Mouse (Mus musculus) hindbrain, embryonic 12.5 days (tissue): ENCODE measurements around the gene Cpm. TPM values are rescaled to one million over a fixed set of nuclear protein-coding genes. Genes with fewer than 3 reads are reported as not detected.
"Not testable (repeated sequence)": the region's sequence is repeated elsewhere in the genome, so short reads cannot be mapped to it uniquely, and the experiment has no call there.

ENCODE experiments used
- ATAC-seq: fragments of 200-750 bp; cut with Nextera tagmentation; 2 replicates; pipeline ENCODE4 v1.8.0; 2017; ENCODE audit warnings: moderate TSS enrichment; ENCODE audit not compliant: low FRiP score
- H3K27ac ChIP-seq: fragments of 300-500 bp; sonication (generic); 2 replicates; pipeline ENCODE4 v1.5.1; 2016; ENCODE audit warnings: mild to moderate bottlenecking
- H3K27me3 ChIP-seq: fragments of 300-500 bp; sonication (generic); 2 replicates; pipeline ENCODE4 v1.6.1; 2016; ENCODE audit warnings: mild to moderate bottlenecking
- H3K36me3 ChIP-seq: fragments of 300-500 bp; sonication (generic); 2 replicates; pipeline ENCODE4 v1.6.1; 2016; ENCODE audit warnings: mild to moderate bottlenecking
- H3K4me1 ChIP-seq: fragments of 300-500 bp; sonication (generic); 2 replicates; pipeline ENCODE4 v1.6.1; 2016
- H3K4me2 ChIP-seq: fragments of 300-500 bp; sonication (generic); replicated peaks from 2 replicates; pipeline ENCODE4 v1.6.1; 2016; ENCODE audit warnings: mild to moderate bottlenecking
- H3K4me3 ChIP-seq: fragments of 300-500 bp; sonication (generic); 2 replicates; pipeline ENCODE4 v1.5.1; 2016; ENCODE audit warnings: mild to moderate bottlenecking
- H3K9ac ChIP-seq: fragments of 300-500 bp; sonication (generic); 2 replicates; pipeline ENCODE4 v1.6.1; 2016; ENCODE audit warnings: mild to moderate bottlenecking, moderate library complexity
- H3K9me3 ChIP-seq: fragments of 300-500 bp; sonication (generic); replicated peaks from 2 replicates; pipeline ENCODE4 v1.6.1; 2016; ENCODE audit warnings: mild to moderate bottlenecking
- WGBS: fragments of 180-500 bp; shearing (Covaris S2); methylation state at CpG from one replicate; pipeline ENCODE4 v1.1.7; 2016; 5-methylcytosine and 5-hydroxymethylcytosine counted together
- polyA plus RNA-seq: library from polyadenylated mRNA; unstranded; fragments of >200 nt; fragmentation: Nextera tagmentation; extraction: Ambion mirVana; gene quantifications from 2 replicates; pipeline ENCODE4 v1.2.1, GENCODE M21; 2016

Cpm gene
- polyA plus RNA-seq, 1 experiment from 2014 or later: 6.0 TPM

DNA sequence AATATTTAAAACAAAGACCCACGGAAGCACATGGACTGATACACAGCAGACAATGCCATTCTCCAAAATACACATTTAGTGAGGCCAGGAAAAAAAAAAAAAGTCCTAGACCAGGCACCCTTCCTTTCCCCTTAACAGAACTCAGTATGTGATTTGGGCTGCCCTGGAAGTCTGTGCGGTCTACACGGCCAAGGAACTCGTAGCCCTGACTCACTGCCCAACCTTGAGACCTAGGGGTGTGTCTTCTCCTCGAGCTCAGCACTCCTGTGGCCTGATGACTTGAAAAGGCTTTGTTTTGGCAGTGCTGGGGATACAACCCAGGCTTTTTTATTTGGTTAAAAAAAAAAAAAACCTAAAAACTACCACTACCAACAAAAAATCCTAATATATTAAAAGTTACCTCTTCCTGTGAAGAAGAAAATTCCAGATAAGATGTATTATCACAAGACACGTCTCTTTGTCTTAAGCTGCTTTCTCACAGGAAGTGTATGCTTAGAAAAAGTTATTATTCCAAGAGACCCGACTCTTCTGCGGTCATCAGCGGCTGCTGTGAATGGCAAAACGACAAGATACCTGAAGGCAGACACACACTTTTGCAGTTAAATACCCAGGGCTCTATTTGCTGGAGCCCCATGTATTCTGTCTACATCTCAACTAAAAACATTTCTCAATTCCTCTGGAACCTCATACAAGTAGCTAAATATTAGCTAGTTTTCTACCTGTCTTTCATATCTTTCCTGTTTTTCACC, 105.0 kb downstream of the Cpm start:
- H3K9ac ChIP-seq, ATAC-seq, H3K27me3 ChIP-seq, H3K9me3 ChIP-seq, H3K27ac ChIP-seq, H3K4me2 ChIP-seq, H3K4me3 ChIP-seq, H3K4me1 ChIP-seq: not testable (repeated sequence)
- 84% methylated on average over 9 of the region's 10 CpGs for WGBS
- H3K36me3 ChIP-seq: peaks cover 36% of the 10 kb centered on the region

DNA sequence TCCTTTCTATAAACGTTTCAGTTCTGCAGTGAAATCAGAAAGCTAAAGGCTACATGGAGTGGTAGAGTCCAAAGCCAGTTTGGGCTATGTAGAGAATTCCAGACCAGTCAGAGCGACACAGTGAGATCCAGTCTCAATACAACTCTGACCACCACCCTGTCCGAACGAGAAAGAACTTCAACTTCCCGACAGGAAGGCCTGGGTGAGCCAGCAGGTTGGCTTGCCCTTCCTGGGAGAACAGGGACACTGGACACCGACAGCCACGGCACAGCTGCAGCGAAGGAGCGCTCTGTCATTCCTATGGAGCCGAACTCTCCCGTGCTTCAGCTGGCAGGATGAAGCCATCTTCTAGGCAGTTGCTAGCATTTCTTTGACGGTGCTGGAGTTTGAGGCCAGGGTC, 106.1 kb downstream of the Cpm start:
- H3K4me3 ChIP-seq, H3K27me3 ChIP-seq, H3K4me1 ChIP-seq, H3K9ac ChIP-seq, H3K9me3 ChIP-seq, H3K27ac ChIP-seq, ATAC-seq, H3K4me2 ChIP-seq: not testable (repeated sequence)
- WGBS: 95% methylated on average over 12 of the region's 12 CpGs
- peaks cover 46% of the 10 kb centered on the region for H3K36me3 ChIP-seq

DNA sequence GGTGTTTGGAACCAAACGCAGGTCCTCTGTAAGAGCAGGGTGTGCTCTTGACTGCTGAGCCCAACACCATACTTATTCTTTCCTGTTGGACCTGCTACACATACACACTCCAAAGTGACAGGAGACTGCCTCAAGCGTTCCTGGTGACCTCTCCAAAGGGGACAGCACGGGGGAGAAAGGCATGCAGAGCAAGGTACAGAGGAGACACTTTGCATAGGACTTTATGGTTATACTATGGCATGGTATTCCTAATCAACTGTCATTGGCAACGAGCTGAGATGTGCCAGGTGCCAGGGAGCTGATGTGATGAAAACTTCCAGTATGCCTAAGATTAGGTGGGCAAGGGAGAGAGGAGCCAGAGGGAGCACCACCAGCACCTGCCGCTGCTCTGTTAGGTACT, 107.3 kb downstream of the Cpm start:
- Histone ChIP-seq H3K9me3 (no peaks in the 10 kb centered on the region), H3K4me1 (no peaks in the 10 kb centered on the region), H3K4me2 (no peak overlapping the region), H3K36me3 (peaks cover 57% of the 10 kb centered on the region), H3K4me3 (no peak overlapping the region), H3K27ac (no peak overlapping the region), H3K9ac (no peak overlapping the region), H3K27me3 (no peaks in the 10 kb centered on the region)
- WGBS: 94% methylated on average over 5 of the region's 5 CpGs
- ATAC-seq: no peak

Other genes starting within 250 kb of the Cpm start
- 231 and 248 TPM in 2 replicates for gene Cpsf6, start 249.5 kb upstream of the Cpm start, polyA plus RNA-seq
- gene Mdm2, start 81.3 kb downstream of the Cpm start, polyA plus RNA-seq: 69.2 and 77.3 TPM in 2 replicates
- gene Slc35e3, start 116.9 kb downstream of the Cpm start, polyA plus RNA-seq: 40.2 and 46.0 TPM in 2 replicates
- gene Nup107, start 163.2 kb downstream of the Cpm start, polyA plus RNA-seq: 69.4 and 69.7 TPM in 2 replicates
- 148 and 155 TPM in 2 replicates for gene Rap1b, start 216.5 kb downstream of the Cpm start, polyA plus RNA-seq